Mouse (Mus musculus) induced T-regulatory cell, adult 2 months (primary cell): ENCODE measurements at regions not wholly inside any gene's neighbourhood (a gene's known extent, or its start where the extent isn't known, plus 50 kb on each side); places are given as distances from the start of the nearest gene placed in this dataset.

Experiments used
- DNase-seq: peaks from one replicate; pipeline ENCODE4 v3.0.0-alpha.2; 2012; ENCODE audit warnings: low read depth

- DNase-seq = no peak
These were observed 1130.1 kb upstream of the Cited2 start for GRCm38 (mm10) chr10:16592870-16593269.

DNA sequence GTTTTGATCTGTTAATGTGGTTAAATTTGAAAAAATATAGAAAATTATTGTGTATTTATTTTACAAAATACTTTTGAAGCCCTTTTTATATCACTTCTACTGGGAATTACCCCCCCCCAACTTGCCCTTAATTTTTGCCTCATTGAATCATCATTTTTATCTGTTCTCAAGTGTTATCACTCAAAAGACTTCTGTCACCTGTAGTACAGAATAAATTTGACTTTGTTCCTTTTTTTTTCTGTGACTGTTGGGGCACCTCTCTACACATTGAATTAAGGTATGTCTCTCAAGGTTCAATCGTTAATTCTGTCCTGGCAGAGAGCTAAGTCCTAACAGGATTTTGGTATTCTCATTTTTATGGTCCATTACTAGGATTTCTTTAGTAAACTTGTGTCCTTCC lies 1123.0 kb upstream of the Cited2 start:
- no peak for DNase-seq

DNA sequence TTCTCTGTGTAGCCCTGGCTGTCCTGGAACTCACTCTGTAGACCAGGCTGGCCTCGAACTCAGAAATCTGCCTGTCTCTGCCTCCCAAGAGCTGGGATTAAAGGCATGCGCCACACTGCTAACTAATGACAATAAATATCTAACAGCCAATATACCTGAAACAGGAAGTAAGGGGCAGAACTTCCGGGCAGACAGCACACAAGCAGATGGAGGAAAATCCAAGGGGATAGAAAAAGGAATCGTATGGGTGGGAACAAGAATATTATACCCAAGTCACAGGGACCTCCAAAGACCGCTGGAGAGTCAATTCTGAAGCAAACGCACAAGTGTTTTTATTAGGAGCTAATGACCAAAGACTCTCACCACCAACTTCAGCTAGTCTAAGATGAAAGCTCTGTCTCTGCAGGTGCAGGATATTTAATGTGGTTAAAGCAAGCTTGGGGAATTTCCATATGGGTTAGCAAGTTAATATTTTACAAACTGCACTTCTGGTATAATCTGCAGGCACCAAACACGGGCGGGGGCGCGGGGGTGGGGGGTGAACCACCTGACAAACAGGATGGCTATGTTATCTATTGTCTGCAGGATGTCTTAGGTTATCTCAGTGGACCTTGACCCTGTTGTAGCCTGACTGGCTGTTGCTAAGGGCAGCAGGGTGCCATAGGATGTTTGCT lies 1122.3 kb upstream of the Cited2 start:
- DNase-seq = peak; percentile 1

GRCm38 (mm10) chr10:16601225-16601595 lies 1121.8 kb upstream of the Cited2 start:
- no peak for DNase-seq

DNA sequence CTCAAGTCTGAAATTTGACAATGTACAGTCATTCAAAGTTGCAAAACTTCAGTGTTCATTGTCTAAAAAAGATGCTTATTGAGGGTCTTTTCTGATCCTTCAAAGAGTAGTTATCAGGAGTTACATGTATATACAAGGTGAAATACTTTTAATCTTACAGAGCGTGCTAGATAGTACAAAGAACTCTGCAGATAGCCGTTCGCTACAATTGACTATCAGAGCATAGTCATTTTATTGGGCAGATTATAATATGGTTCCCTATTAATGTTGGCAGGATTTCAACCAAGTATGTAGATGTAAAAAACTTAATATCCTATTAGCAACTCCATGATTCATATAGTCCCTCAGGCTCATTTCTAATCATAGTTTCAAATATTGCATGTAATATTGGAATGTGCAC lies 1114.7 kb upstream of the Cited2 start:
- DNase-seq = no peak

GRCm38 (mm10) chr10:16618752-16619151 lies 1104.3 kb upstream of the Cited2 start:
- no peak for DNase-seq

DNA sequence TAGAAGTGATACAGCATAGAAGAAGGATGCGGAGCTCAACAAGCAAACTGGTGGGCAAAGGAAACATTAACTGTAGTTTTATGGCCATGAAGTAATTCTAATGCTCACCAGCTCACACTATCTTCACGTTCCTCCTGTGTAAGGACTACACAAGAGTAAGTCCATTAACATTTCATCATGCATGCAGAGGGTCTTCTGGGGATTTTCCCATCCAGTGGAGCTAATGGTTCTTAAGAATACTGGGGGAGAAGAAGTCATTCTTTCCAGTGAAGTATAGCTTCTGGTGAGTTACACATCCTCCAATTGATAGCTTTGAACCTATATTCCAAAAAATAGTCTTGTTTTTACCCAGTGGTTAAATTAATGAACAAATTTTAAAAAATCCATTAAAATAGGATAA lies 1103.4 kb upstream of the Cited2 start:
- no peak for DNase-seq

DNA sequence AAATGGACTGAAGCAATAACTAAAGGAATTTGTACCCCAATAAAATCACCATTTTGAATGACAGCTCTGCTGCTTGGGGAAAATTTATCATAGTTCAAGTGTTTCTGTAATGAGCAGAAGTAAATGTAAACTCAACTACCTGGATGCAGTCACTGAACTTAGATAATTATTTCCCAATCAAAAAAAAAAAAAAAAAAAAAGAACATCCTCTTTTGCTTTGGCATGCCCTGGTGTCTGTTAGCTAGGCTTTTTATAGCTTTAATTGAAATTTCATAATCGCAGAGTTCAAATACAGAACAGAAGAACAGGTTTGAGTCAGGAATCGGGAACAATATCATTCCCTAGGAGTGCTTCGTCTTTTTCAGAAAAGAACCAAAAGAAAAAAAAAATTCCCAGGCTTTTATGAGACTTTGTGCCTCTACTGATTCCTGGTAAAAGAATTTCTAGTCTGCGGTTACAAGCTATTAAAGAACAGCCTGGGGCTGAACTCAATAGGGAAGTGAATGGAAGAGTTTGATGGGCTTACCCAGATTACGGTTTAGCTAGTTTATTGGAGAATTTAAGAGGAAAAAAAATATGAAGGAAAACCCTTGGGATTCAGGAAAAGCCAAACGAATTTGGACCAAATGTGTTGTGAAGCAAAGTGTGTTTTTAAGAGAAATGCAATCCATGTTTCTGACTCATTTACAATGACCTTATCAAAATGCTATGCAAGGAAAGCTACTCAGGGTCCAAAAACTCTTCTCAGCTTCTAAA lies 1102.0 kb upstream of the Cited2 start:
- DNase-seq = no peak

DNA sequence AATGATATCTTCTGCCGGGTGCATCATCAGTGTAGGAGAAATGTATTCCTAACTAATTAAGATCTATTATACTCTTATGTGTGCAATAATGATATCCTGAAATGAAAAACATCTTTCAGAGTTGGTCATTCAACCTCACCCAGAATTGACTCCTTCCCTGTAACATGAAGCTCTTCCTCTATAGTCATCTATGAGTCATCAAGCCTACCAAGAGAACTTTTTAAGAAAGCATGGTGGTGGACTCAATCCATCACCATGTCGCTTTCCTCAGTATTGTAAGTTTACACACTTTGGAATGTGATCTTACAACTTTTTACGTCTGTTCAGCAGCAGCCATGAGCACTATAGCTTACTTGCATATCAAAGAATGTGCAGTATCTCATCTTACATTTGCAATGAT lies 1100.2 kb upstream of the Cited2 start:
- no peak for DNase-seq

DNA sequence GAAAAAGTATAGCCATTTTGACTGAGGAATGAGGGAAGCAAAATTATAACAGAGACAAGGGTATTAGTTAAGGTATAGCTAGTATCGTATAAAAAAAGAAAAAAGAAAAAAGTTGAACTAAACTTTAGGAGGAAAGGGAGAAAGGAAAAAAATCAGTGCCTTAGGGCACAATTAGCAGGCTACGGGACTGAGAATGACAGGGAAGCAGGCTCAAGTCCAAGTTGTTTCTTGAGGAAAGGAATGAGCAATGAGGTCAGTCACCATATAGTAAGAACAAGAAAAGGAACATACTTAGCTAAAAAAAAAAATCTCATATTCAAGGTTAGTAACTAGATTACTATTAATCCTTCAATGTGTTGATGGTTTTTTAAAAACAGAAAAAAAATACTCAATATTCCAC lies 1089.8 kb upstream of the Cited2 start:
- DNase-seq = no peak

DNA sequence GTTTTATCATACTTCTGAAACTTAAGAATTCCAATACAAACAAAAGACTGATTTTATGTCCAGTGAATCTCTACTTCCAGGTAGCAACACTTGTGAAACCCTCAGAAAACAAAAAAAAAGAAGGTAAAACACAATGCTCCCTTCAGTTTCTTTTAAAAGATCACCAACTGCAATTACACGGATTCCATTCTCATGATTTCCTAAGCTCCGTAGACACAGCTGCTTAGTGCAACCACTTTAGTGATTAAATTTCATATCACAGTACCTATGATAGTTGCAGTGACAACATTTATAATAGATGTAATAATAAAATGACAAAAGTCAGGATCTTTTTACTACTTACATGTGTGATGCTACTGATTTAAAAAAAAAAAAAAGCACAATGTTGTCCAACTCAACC lies 1087.6 kb upstream of the Cited2 start:
- DNase-seq = no peak

DNA sequence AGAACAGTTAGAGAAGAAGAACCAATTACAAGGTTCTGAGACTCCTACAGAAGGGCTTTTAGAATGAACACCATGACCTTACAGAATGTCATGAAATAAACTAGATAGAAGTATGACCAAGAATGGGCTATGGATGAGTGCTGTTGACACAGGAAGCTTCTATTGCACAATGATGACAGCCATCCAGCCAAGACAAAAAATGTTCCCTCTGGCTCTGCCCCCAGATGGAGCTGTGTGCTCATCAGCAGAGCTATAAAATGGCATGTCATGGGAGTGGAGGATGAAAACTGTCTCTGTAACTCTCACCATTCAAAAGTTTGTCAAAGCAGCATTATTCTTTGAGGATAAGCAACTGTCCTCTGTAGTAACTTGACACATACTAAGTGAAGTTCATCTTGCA lies 1086.0 kb upstream of the Cited2 start:
- DNase-seq = no peak

GRCm38 (mm10) chr10:16638111-16638510 lies 1084.9 kb upstream of the Cited2 start:
- no peak for DNase-seq

DNA sequence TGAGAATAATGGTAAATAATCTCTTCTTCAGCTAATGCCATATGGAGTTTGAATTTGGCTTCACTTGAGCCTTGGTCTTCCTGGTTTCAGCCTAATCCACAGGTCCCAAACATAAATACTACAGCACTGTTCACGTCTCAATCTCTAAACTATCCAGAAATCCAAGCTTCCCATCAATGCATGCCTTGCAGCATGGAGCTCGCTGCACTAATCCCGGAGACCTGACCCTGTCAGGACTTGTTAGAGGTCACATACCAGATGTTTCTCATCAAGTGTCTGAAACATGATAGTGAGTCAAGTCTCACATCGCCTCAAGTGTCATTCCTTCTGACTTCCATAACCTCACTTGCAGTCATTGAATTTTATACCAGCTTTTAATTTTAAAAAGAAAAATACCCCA lies 1082.9 kb upstream of the Cited2 start:
- DNase-seq = no peak

DNA sequence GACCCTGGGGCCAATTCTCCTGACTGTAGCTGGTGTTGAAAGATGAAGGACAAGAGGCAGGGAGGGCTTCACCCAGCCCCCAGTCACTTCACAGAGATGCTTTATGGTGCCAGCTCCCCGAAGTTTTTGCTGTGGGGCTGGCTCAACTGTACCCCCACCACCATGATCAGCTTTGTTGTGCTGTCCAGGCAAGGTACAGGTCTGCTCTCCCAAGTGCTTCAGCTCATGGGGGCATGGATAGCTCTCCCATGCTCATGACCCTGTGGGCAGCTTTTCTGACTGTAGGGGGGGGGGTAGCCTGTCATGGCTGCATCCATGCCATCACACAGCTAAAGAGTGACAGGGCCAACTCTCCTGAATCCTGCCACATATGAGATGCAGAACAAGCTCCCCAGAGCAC lies 1072.9 kb upstream of the Cited2 start:
- no peak for DNase-seq

DNA sequence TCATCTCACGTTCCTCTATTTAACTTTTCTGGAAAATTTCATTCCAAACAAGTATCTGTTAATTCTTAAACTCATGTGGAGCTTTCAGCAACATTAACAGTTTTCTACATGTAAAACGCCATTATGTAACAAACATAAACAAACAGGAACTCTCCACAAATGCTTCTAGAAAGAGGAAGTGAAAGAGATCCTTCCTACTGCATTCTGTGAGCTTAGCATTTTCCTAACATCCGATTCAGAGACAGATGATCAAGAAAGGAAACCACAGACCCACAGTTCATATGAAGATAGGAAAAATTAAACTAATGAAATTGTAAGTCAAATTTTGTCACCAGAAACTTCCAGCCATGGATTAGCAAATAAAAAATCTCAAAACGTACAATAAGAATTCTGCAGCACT lies 1070.6 kb upstream of the Cited2 start:
- DNase-seq = no peak

GRCm38 (mm10) chr10:16664483-16664882 lies 1058.5 kb upstream of the Cited2 start:
- no peak for DNase-seq

DNA sequence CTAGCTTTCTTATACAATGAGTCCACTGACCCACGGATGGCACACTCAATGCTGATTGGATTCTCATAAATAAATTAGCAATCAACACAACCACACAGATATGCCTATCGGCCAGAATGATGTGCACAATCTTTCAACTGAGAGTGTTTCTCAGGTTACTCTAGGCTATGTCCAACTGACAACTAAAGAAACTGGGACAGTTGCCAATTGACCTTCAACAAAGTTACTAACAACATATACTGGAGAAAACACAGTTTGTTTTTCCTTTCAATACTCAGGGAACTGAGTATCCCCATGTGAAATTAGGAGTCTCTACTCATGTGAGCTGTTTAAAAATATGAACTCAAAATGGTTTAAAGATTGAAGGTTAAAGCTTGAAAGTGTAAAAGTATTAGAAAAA lies 1052.7 kb upstream of the Cited2 start:
- DNase-seq = no peak

DNA sequence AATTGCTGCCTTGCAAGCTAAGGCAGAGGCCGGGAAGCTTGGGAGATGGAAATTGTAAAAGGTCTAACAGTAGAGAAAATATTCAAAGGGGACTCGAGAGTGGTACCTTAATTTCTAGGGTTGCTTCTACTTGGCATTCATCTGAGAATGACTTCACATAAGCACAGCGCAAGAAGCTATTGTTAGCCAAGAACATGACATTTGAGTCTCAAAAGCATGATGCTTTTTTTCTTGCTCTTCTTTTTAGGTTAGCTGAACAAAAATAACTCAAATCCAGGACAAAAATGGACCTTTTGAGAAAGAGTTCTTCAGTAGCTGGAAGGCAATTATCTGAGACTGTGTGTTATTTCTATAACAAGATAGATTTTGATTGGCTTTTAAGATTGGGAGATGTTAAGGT lies 1042.0 kb upstream of the Cited2 start:
- DNase-seq = no peak

- no peak for DNase-seq
These were observed 1037.7 kb upstream of the Cited2 start for GRCm38 (mm10) chr10:16685352-16685751.

DNA sequence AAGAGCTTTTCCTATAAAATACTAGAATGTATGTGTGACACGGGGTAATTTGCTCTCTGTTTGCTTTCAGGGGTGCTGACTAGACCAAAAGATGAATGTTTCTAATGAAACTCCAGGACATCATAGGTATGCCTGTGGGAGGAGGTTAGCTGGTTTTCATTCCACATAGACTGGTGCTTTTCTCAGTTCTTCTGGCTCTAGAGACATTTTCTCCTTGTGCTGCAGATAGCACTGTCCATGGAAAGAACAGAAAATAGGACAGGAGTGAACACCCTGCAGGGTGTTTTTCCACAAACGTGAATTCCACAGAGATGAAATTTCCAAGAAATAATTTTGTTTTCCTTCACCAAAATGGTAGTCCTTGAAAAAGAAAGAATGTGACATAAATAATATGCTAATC lies 1016.0 kb upstream of the Cited2 start:
- no peak for DNase-seq

GRCm38 (mm10) chr10:16713143-16713542 lies 1009.9 kb upstream of the Cited2 start:
- no peak for DNase-seq

- DNase-seq = peak; percentile 34
These were observed 1009.0 kb upstream of the Cited2 start for GRCm38 (mm10) chr10:16714065-16714464.

DNA sequence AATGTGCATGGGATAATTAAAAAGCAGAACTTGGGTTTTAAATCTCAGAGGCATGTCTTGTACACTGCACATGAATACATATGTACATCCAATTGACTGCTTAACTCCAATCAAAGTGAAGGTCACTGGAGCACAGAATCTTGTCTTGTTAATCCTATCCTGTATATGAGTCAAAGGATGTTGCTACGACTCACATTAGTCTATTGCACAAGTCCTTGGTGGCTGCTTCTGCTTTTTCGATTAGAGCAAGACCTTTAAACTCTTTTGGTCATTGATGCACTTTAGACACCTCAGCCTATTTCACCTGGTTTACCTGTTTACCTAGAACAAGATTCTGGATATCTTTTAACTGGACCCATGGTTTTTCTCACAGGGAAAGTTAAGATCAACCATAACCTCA lies 1008.5 kb upstream of the Cited2 start:
- DNase-seq = no peak
